Mouse (Mus musculus): ENCODE measurements around the gene Ercc5. TPM values are rescaled to one million over a fixed set of nuclear protein-coding genes. Genes with fewer than 3 reads are reported as not detected.

The Ercc5 gene
- polyA plus RNA-seq, 1 experiment from 2014 or later = 4.0 TPM

DNA sequence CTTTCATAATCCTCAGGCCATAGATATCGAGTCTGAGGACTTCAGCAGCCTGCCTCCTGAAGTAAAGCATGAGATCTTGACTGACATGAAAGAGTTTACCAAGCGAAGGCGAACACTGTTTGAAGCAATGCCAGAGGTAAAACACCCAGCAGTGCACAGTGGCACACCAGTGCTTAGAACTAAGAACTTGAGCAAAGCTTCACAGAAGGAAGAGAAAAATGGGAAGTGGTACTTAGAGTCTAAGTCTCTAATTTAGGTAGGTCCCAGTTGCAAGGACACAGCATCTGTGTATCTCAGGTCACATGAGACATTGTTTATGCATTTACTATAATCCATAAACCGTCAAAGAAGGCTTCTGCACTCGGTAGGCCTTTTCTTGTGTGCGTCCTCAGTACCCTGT is 14.3 kb downstream of the Ercc5 start:
- Histone ChIP-seq H3K36me3 (ENCODE audit: control insufficient read depth, insufficient read depth) (peaks cover 7% of the 10 kb centered on the region), H3K9me3 (replicated peaks; ENCODE audit: control insufficient read depth, low read length) (no peaks in the 10 kb centered on the region)
- no peak for ATAC-seq (ENCODE audit: low read depth)

DNA sequence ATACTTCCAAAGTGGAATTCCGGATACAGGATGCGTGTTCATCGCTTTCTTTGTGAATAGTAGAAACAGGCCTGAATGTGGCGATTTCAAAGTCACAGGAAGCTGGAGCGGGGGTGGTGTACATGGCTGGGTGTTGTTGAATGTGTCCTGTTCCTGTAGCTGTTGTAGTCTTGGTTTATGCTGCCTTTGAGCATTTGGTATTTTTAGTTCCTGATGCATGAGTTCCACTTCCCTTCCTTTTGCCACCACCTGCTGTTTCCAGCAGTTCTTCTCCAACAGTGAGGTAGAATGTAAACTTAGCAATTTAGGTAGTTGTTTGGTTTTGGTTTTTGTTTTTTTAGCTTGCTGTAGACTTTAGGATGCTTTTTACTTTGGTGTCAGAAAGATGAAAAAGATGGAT is 14.8 kb downstream of the Ercc5 start:
- peaks cover 12% of the 10 kb centered on the region for H3K36me3 ChIP-seq (ENCODE audit: control insufficient read depth, insufficient read depth)

More for the DNA sequence above, 14.3 kb downstream of the Ercc5 start:
- no peaks in the 10 kb centered on the region for H3K27me3 ChIP-seq (ENCODE audit: control insufficient read depth, insufficient read depth, low read depth, low read length)
- H3K4me1 ChIP-seq (ENCODE audit: control insufficient read depth, low read depth, low read length) = no peaks in the 10 kb centered on the region
- H3K9ac ChIP-seq (ENCODE audit: low read depth, low read length) = no peak overlapping the region
- H3K27ac ChIP-seq (ENCODE audit: low read length) = no peak overlapping the region
- WGBS (ENCODE audit: insufficient replicate concordance) = 75% methylated on average over 6 of the region's 6 CpGs
- no peak overlapping the region for H3K4me2 ChIP-seq (ENCODE audit: low read depth, low read length)
- no peak overlapping the region for H3K4me3 ChIP-seq (ENCODE audit: low read depth, low read length)

DNA sequence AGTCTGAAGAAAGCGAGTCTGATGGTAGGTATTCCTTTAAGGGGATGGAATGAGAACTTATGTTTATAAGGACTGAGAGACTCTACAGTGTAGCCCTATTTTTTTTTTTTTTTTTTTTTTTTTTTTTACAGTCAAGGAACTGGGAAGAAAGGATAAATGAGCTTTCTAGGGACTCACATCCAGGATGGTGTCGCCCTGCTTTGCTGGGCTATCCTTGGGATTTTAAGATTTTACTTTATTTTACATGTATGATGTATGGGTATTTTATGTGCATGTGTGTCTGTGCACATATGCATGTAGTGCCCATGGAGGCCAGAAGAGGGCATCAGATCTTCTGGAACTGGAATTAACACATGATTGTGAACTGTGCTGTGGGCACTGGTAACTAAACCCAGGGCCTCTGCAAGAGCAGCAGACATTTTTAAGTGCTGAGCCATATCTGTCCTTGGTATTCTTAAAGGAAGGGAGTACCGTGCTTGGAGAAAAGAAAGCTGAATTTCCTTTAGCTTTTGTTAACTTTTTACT is 20.4 kb downstream of the Ercc5 start:
- Histone ChIP-seq H3K27ac (ENCODE audit: low read length) (no peak overlapping the region), H3K4me3 (ENCODE audit: low read depth, low read length) (no peak overlapping the region), H3K4me1 (ENCODE audit: control insufficient read depth, low read depth, low read length) (no peaks in the 10 kb centered on the region), H3K36me3 (ENCODE audit: control insufficient read depth, insufficient read depth) (peaks cover 17% of the 10 kb centered on the region), H3K9me3 (replicated peaks; ENCODE audit: control insufficient read depth, low read length) (no peaks in the 10 kb centered on the region), H3K27me3 (ENCODE audit: control insufficient read depth, insufficient read depth, low read depth, low read length) (no peaks in the 10 kb centered on the region), H3K9ac (ENCODE audit: low read depth, low read length) (no peak overlapping the region), H3K4me2 (ENCODE audit: low read depth, low read length) (no peak overlapping the region)
- 71% methylated on average over 3 of the region's 3 CpGs for WGBS (ENCODE audit: insufficient replicate concordance)
- no peak for ATAC-seq (ENCODE audit: low read depth)

More for the DNA sequence above, 14.8 kb downstream of the Ercc5 start:
- H3K9me3 ChIP-seq (replicated peaks; ENCODE audit: control insufficient read depth, low read length) = no peaks in the 10 kb centered on the region
- no peak overlapping the region for H3K9ac ChIP-seq (ENCODE audit: low read depth, low read length)
- no peaks in the 10 kb centered on the region for H3K4me1 ChIP-seq (ENCODE audit: control insufficient read depth, low read depth, low read length)
- WGBS (ENCODE audit: insufficient replicate concordance) = 80% methylated on average over 5 of the region's 5 CpGs
- no peaks in the 10 kb centered on the region for H3K27me3 ChIP-seq (ENCODE audit: control insufficient read depth, insufficient read depth, low read depth, low read length)
- no peak overlapping the region for H3K4me3 ChIP-seq (ENCODE audit: low read depth, low read length)
- no peak overlapping the region for H3K4me2 ChIP-seq (ENCODE audit: low read depth, low read length)
- no peak overlapping the region for H3K27ac ChIP-seq (ENCODE audit: low read length)
- ATAC-seq (ENCODE audit: low read depth) = no peak

DNA sequence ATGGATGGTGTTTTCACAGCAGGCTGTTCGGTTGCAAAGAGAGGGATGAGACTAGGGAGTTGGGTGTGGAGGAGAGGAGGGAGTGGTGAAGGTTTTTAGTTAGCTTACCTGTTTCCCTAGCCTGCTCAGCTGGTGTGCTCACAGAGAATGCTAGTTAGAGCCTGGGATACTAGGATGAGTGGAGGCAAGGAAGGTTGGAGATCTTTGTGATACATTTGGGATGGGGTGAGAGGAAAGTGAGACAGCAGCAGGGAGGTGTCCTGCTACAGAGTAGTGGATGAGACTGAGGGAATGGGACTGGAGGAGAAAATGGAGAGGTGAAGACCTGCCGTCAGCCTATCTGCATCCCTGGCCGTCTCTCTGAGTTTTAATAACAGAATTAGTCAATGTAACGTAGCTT is 25.1 kb downstream of the Ercc5 start:
- WGBS (ENCODE audit: insufficient replicate concordance) = 73% methylated on average over 4 of the region's 4 CpGs
- Histone ChIP-seq H3K9me3 (replicated peaks; ENCODE audit: control insufficient read depth, low read length) (no peaks in the 10 kb centered on the region), H3K4me1 (ENCODE audit: control insufficient read depth, low read depth, low read length) (no peaks in the 10 kb centered on the region), H3K4me2 (ENCODE audit: low read depth, low read length) (no peak overlapping the region), H3K36me3 (ENCODE audit: control insufficient read depth, insufficient read depth) (peaks cover 10% of the 10 kb centered on the region), H3K27me3 (ENCODE audit: control insufficient read depth, insufficient read depth, low read depth, low read length) (no peaks in the 10 kb centered on the region), H3K4me3 (ENCODE audit: low read depth, low read length) (no peak overlapping the region), H3K27ac (ENCODE audit: low read length) (no peak overlapping the region), H3K9ac (ENCODE audit: low read depth, low read length) (no peak overlapping the region)
- no peak for ATAC-seq (ENCODE audit: low read depth)

DNA sequence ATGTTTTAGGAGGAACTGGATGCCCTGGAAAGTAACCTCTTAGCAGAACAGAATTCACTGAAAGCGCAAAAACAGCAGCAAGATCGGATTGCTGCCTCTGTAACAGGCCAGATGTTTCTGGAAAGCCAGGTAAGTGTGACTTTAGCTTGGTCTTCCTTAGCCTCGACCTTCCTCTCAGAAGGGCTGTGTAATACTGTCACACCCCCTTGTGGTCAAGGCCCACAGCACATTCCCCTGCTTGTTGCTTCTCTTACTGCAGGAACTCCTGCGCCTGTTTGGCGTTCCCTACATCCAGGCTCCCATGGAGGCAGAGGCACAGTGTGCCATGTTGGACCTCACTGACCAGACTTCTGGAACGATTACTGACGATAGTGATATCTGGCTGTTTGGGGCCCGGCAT is 26.4 kb downstream of the Ercc5 start:
- peaks cover 5% of the 10 kb centered on the region for H3K36me3 ChIP-seq (ENCODE audit: control insufficient read depth, insufficient read depth)
- H3K9me3 ChIP-seq (replicated peaks; ENCODE audit: control insufficient read depth, low read length) = no peaks in the 10 kb centered on the region
- no peak overlapping the region for H3K9ac ChIP-seq (ENCODE audit: low read depth, low read length)
- H3K4me2 ChIP-seq (ENCODE audit: low read depth, low read length) = no peak overlapping the region
- H3K27ac ChIP-seq (ENCODE audit: low read length) = no peak overlapping the region
- H3K4me1 ChIP-seq (ENCODE audit: control insufficient read depth, low read depth, low read length) = no peaks in the 10 kb centered on the region
- H3K27me3 ChIP-seq (ENCODE audit: control insufficient read depth, insufficient read depth, low read depth, low read length) = no peaks in the 10 kb centered on the region
- 75% methylated on average over 8 of the region's 8 CpGs for WGBS (ENCODE audit: insufficient replicate concordance)
- no peak for ATAC-seq (ENCODE audit: low read depth)
- H3K4me3 ChIP-seq (ENCODE audit: low read depth, low read length) = no peak overlapping the region

DNA sequence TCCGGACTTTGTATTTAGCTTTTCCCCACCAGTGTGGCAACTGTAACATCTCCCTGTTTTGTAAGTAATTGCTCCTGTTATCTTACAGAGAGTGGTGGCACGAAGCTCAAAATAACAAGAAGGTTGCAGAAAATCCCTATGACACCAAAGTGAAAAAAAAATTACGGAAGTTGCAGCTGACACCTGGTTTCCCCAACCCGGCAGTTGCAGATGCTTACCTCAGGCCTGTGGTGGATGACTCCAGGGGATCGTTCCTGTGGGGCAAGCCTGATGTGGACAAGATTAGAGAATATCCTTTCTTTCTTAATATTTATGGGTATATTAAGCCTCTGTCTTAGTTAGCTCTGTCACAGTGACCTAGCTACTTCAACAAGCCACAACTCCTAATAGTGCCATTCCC is 30.5 kb downstream of the Ercc5 start:
- Histone ChIP-seq H3K9ac (ENCODE audit: low read depth, low read length) (no peak overlapping the region), H3K4me1 (ENCODE audit: control insufficient read depth, low read depth, low read length) (no peaks in the 10 kb centered on the region), H3K27me3 (ENCODE audit: control insufficient read depth, insufficient read depth, low read depth, low read length) (no peaks in the 10 kb centered on the region), H3K36me3 (ENCODE audit: control insufficient read depth, insufficient read depth) (peaks cover 2% of the 10 kb centered on the region), H3K27ac (ENCODE audit: low read length) (no peak overlapping the region), H3K9me3 (replicated peaks; ENCODE audit: control insufficient read depth, low read length) (no peaks in the 10 kb centered on the region), H3K4me3 (ENCODE audit: low read depth, low read length) (no peak overlapping the region), H3K4me2 (ENCODE audit: low read depth, low read length) (no peak overlapping the region)
- no peak for ATAC-seq (ENCODE audit: low read depth)
- 77% methylated on average over 5 of the region's 5 CpGs for WGBS (ENCODE audit: insufficient replicate concordance)

DNA sequence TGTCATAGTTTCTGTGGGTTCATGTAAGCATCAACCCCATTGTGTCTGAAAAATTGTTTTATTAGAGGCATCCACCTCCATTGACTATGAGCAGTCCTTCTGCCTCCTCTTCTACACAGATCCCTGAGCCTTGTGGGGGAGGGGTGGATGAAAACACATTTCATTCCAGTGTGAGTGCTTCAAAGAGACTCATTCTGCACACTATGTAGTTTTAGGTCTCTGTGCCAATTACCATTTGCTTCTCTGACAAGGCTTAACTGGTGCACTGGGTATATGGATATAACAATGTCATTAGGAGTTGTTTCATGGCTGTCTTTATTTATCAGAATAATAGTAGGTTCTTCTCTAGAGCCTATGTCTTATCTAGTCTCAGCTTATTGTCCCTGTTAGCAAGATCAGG is 38.9 kb downstream of the Ercc5 start:
- no peak for ATAC-seq (ENCODE audit: low read depth)
- Histone ChIP-seq H3K4me3 (ENCODE audit: low read depth, low read length) (no peak overlapping the region), H3K36me3 (ENCODE audit: control insufficient read depth, insufficient read depth) (no peaks in the 10 kb centered on the region), H3K9me3 (replicated peaks; ENCODE audit: control insufficient read depth, low read length) (no peaks in the 10 kb centered on the region), H3K4me2 (ENCODE audit: low read depth, low read length) (no peak overlapping the region), H3K27me3 (ENCODE audit: control insufficient read depth, insufficient read depth, low read depth, low read length) (no peaks in the 10 kb centered on the region), H3K4me1 (ENCODE audit: control insufficient read depth, low read depth, low read length) (no peaks in the 10 kb centered on the region), H3K27ac (ENCODE audit: low read length) (no peak overlapping the region), H3K9ac (ENCODE audit: low read depth, low read length) (no peak overlapping the region)

DNA sequence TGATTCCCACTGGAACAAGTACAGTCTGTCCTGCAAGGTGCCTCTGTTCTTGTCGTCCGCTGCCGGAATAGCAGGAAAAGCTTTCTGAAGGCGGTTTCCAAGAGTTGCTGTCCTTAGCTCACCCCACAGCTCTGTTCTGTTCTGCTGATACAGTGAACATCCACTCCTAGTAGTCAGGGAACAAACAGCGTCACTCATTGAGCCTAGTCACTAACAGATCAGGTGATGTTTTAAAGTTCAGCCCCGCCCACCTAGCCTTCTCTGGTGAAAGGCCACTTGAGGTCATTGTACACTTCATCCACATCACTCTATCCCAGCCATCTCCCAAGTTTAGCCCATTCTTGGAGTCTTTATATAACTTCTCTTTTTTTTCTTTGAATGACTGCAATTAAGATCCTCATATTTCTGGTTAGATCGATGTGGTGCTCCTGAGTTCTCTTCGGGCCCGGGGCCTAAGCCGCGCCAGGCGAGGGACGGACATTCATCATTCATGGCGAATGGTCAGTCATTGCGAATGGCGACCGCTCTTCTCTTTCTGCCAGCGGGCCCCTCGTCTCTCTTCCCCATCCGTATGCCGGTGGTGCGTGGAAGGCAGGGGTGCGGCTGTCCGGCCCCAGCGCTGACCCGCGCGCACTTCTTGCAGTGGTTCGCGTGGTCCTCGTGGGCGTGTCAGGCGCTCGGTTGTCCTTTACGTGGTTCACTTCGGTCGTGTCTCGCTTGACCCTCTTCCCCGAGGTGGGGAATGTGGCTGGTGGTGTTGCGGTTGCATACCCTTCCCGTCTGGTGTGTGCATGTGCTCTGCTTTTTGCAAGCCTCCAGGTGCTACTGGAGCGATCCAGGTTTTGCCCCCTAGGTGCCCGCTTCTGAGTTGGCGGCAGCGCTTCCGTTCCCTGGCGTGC is 51.0 kb downstream of the Ercc5 start:
- ATAC-seq (ENCODE audit: low read depth) = peak; percentile 39; the same call in 1 of the 2 replicates

DNA sequence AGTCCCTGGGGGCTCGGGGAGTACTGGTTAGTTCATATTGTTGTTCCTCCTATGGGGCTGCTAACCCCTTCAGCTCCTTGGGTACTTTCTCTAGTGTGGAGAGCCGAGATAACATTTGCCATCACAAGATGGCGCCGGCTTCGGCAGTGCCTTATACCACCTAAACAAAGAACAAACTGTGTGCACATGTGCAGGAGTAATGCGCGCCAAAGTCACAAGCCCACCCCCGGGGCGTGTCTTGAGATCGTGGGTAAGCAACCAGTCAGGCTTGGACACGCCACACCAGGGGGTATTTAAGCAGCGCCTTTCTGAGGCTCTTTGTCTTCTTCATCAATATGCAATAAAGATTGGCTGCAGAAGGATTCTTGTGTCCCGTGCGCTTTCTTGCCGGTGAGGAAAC is 55.3 kb downstream of the Ercc5 start:
- Histone ChIP-seq H3K27me3 (ENCODE audit: control insufficient read depth, insufficient read depth, low read depth, low read length) (0 out of 2 replicates have a peak, but pooled peaks cover 4% of the 10 kb centered on the region), H3K4me2 (ENCODE audit: low read depth, low read length) (no peak overlapping the region), H3K4me3 (ENCODE audit: low read depth, low read length) (no peak overlapping the region), H3K27ac (ENCODE audit: low read length) (no peak overlapping the region), H3K9me3 (replicated peaks; ENCODE audit: control insufficient read depth, low read length) (no peaks in the 10 kb centered on the region), H3K9ac (ENCODE audit: low read depth, low read length) (no peak overlapping the region), H3K4me1 (ENCODE audit: control insufficient read depth, low read depth, low read length) (no peaks in the 10 kb centered on the region), H3K36me3 (ENCODE audit: control insufficient read depth, insufficient read depth) (no peaks in the 10 kb centered on the region)
- no peak for ATAC-seq (ENCODE audit: low read depth)
- 76% methylated on average over 15 of the region's 15 CpGs for WGBS (ENCODE audit: insufficient replicate concordance)

More for the DNA sequence above, 51.0 kb downstream of the Ercc5 start:
- Histone ChIP-seq H3K4me3 (ENCODE audit: low read depth, low read length) (peak overlapping the region; percentile 18; the same call in 1 of the 2 replicates), H3K4me1 (ENCODE audit: control insufficient read depth, low read depth, low read length) (no peaks in the 10 kb centered on the region), H3K27ac (ENCODE audit: low read length) (no peak overlapping the region), H3K27me3 (ENCODE audit: control insufficient read depth, insufficient read depth, low read depth, low read length) (0 out of 2 replicates have a peak, but pooled peaks cover 4% of the 10 kb centered on the region), H3K9me3 (replicated peaks; ENCODE audit: control insufficient read depth, low read length) (no peaks in the 10 kb centered on the region), H3K9ac (ENCODE audit: low read depth, low read length) (no peak overlapping the region), H3K36me3 (ENCODE audit: control insufficient read depth, insufficient read depth) (no peaks in the 10 kb centered on the region), H3K4me2 (ENCODE audit: low read depth, low read length) (peak overlapping the region; percentile 43)
- 15% methylated on average over 47 of the region's 47 CpGs for WGBS (ENCODE audit: insufficient replicate concordance)
